Mouse (Mus musculus) liver, embryonic 14.5 days (tissue): ENCODE results near the gene Pck2. TPM values are rescaled to one million over a fixed set of nuclear protein-coding genes. Genes with fewer than 3 reads are reported as not detected.
A peak's percentile ranks its signal among the peaks of the same experiment; 100 is the strongest.

Experiments
- ATAC-seq: fragments of 200-750 bp; cut with Nextera tagmentation; 2 replicates; pipeline ENCODE4 v1.8.0; 2017; ENCODE audit warnings: moderate number of reproducible peaks, mild to moderate bottlenecking, moderate library complexity; ENCODE audit not compliant: insufficient read depth
- DNase-seq, 3 experiments: peaks; one replicate each; pipeline ENCODE4 v3.0.0-alpha.2; 2012 to 2013; ENCODE audit warnings: low read depth in 3 of 3, low spot score in 3 of 3
- H3K27ac ChIP-seq: fragments of 300-500 bp; sonication (generic); 2 replicates; pipeline ENCODE4 v1.5.1; 2014; ENCODE audit warnings: moderate library complexity, mild to moderate bottlenecking, control low read depth, inconsistent platforms
- H3K27me3 ChIP-seq: fragments of 300-500 bp; sonication (generic); 2 replicates; pipeline ENCODE4 v1.6.1; 2014; ENCODE audit warnings: mild to moderate bottlenecking, low read length, moderate library complexity; ENCODE audit not compliant: control insufficient read depth, insufficient read depth
- H3K36me3 ChIP-seq: fragments of 300-500 bp; sonication (generic); replicated peaks from 2 replicates; pipeline ENCODE4 v1.6.1; 2014; ENCODE audit warnings: low read depth; ENCODE audit not compliant: control insufficient read depth, insufficient read depth
- H3K4me1 ChIP-seq, 2 experiments: fragments of 200-500 bp in 1 of 2; fragments of 300-500 bp in 1 of 2; sonication (generic) in 1 of 2; replicated peaks; 2 replicates each; pipeline ENCODE4 v1.6.1; 2012 to 2014; ENCODE audit warnings: antibody characterized with exemption in 1 of 2, inconsistent platforms in 1 of 2, low read length in 1 of 2; ENCODE audit not compliant: control insufficient read depth in 2 of 2, insufficient read depth in 2 of 2
- H3K4me2 ChIP-seq: fragments of 300-500 bp; sonication (generic); 2 replicates; pipeline ENCODE4 v1.6.1; 2014; ENCODE audit warnings: low read depth, mild to moderate bottlenecking, control low read depth, moderate library complexity
- H3K4me3 ChIP-seq, 2 experiments: fragments of 200-500 bp in 1 of 2; fragments of 300-500 bp in 1 of 2; sonication (generic) in 1 of 2; 2 replicates each; pipeline ENCODE4 v1.5.1; 2012 to 2014; ENCODE audit warnings: low read depth in 2 of 2, low read length in 2 of 2, mild to moderate bottlenecking in 2 of 2, control low read depth in 1 of 2, inconsistent platforms in 1 of 2, moderate library complexity in 1 of 2; ENCODE audit not compliant: insufficient read depth in 1 of 2
- H3K9ac ChIP-seq: fragments of 300-500 bp; sonication (generic); replicated peaks from 2 replicates; pipeline ENCODE4 v1.6.1; 2014; ENCODE audit warnings: mild to moderate bottlenecking, control low read depth, moderate library complexity
- H3K9me3 ChIP-seq: fragments of 300-500 bp; sonication (generic); 2 replicates; pipeline ENCODE4 v1.6.1; 2016; ENCODE audit warnings: low read length, mixed read lengths; ENCODE audit not compliant: control insufficient read depth
- CTCF ChIP-seq: IDR thresholded peaks from 2 replicates; pipeline ENCODE4 v1.5.1; 2016; ENCODE audit warnings: antibody characterized with exemption, low read depth, control low read depth
- EP300 ChIP-seq: IDR thresholded peaks from 2 replicates; pipeline ENCODE4 v1.6.1; 2016; ENCODE audit warnings: antibody characterized with exemption, low read depth
- WGBS: fragments of 180-500 bp; shearing (Covaris S2); extraction: QIAGEN DNeasy Blood & Tissue Kit; methylation state at CpG from one replicate; pipeline ENCODE4 v1.1.7; 2014; ENCODE audit not compliant: insufficient replicate concordance; 5-methylcytosine and 5-hydroxymethylcytosine counted together
- polyA plus RNA-seq, 2 experiments: library from polyadenylated mRNA; depleted of rRNA in 1 of 2; stranded (reverse) in 1 of 2; unstranded in 1 of 2; fragments of >200 nt; fragmentation: Nextera tagmentation in 1 of 2; extraction: Ambion mirVana in 1 of 2; gene quantifications; 2 replicates each; pipeline versions ENCODE4 v1.2.1 to v1.2.3; 2012 to 2014

Gene Pck2
- polyA plus RNA-seq, 2 experiments = 15.6 to 21.9 TPM

DNA sequence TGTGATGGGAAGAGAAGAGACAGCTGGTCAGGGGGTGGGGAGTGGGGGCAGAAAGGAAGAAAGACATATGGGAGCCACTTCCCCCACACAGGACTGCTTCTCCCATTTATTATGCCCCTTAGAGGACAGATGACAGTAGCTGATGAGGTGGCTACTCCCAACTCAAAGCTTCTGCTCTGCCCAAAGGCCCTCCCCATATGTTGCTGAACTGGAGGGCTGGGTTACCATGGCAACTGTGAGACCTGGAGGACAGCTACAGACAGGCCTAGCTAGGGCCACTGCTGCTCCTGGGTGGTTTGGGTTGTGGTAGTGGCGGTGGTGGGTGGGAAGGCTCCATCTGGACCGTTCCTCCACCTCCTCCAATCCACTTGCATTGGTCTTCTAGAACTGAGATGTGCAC lies 21.2 kb upstream of the Pck2 start:
- H3K9ac ChIP-seq = no peak overlapping the region
- peaks cover 5% of the 10 kb centered on the region in 2 experiments; a peak in 3 of 4 replicates for H3K4me1 ChIP-seq
- H3K27ac ChIP-seq = no peak overlapping the region
- H3K4me2 ChIP-seq = no peak overlapping the region
- H3K27me3 ChIP-seq = peaks cover 54% of the 10 kb centered on the region
- no peaks in the 10 kb centered on the region for H3K9me3 ChIP-seq
- no peak for ATAC-seq
- H3K4me3 ChIP-seq = no peak overlapping the region
- TF ChIP-seq CTCF = no peak
- no peak for TF ChIP-seq EP300
- WGBS = 51% methylated on average over 2 of the region's 2 CpGs
- H3K36me3 ChIP-seq = no peaks in the 10 kb centered on the region
- no peak for DNase-seq

GRCm38 (mm10) chr14:55519604-55520003 lies 20.5 kb upstream of the Pck2 start:
- TF ChIP-seq EP300 (no peak), CTCF (no peak)
- H3K4me2 ChIP-seq = no peak overlapping the region
- peaks cover 57% of the 10 kb centered on the region for H3K27me3 ChIP-seq
- WGBS = 46% methylated on average over 4 of the region's 4 CpGs
- H3K27ac ChIP-seq = no peak overlapping the region
- no peaks in the 10 kb centered on the region for H3K9me3 ChIP-seq
- ATAC-seq (no peak), DNase-seq (no peak)
- H3K4me3 ChIP-seq = no peak overlapping the region
- H3K36me3 ChIP-seq = no peaks in the 10 kb centered on the region
- no peak overlapping the region for H3K9ac ChIP-seq
- no peaks in the 10 kb centered on the region; a peak in 1 of 4 replicates for H3K4me1 ChIP-seq

DNA sequence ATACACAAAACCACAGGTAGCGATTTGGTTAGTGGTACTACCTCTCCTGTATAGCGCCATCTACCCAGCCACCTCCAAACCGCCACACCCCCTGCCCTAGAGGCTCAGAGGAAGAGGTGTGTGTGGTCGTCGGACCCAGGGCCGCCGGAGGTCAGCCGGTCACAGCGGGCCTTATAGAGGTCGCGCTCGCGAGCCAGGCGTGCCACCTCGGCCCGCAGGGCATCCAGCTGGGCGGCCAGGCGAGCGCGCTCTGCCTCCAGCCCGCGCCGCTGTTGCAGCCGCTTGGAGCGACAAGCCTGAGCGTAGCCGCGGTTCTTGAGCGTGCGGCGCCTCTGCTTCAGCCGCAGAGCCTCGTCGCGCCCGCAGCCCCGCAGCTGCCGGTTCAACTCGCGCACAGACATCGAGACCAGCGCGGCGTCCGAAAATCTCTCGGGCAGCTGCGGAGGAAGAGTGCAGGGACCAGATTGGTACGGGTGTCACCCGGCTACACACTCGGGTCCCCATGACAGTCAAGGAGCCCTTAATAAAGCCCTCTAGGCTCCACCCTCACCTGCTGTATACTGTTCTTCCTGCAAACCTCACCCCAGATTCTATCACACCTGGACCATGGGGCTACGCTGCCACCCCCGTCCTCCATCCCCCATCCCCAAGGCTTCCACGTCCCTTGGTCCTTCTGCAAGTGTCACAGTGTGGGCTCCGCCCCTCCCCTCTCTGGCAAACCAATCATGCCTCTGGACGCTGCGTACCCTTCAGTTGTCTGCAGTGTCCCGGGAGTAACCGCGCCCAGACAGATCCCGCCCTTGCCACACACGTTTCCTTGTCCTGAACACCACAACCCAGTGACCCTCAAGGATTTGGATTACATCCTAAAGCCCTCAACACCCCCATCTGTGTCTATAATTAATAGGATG lies 19.4 kb upstream of the Pck2 start:
- H3K4me1 ChIP-seq = no peaks in the 10 kb centered on the region; a peak in 1 of 4 replicates
- peak overlapping the region; percentile 49 for H3K4me2 ChIP-seq
- TF ChIP-seq EP300 = no peak
- no peak for TF ChIP-seq CTCF
- peak overlapping the region in 1 of 2 experiments; percentile 30; a peak in 2 of 4 replicates for H3K4me3 ChIP-seq
- ATAC-seq = no peak
- H3K27ac ChIP-seq = no peak overlapping the region
- no peaks in the 10 kb centered on the region for H3K36me3 ChIP-seq
- WGBS = 1% methylated on average over 61 of the region's 61 CpGs
- peaks cover 62% of the 10 kb centered on the region for H3K27me3 ChIP-seq
- DNase-seq = no peak
- no peak overlapping the region for H3K9ac ChIP-seq
- H3K9me3 ChIP-seq = no peaks in the 10 kb centered on the region

GRCm38 (mm10) chr14:55524062-55524461 lies 16.0 kb upstream of the Pck2 start:
- DNase-seq (no peak), ATAC-seq (no peak)
- Histone ChIP-seq H3K4me3 (no peak overlapping the region), H3K4me1 (no peaks in the 10 kb centered on the region; a peak in 1 of 4 replicates), H3K36me3 (no peaks in the 10 kb centered on the region), H3K27ac (no peak overlapping the region), H3K4me2 (no peak overlapping the region), H3K9me3 (no peaks in the 10 kb centered on the region), H3K27me3 (peaks cover 51% of the 10 kb centered on the region), H3K9ac (no peak overlapping the region)
- 26% methylated on average over 4 of the region's 4 CpGs for WGBS
- no peak for TF ChIP-seq EP300
- TF ChIP-seq CTCF = no peak

GRCm38 (mm10) chr14:55524785-55525184 lies 15.3 kb upstream of the Pck2 start, which contains the start of gene Nrl:
Gene Nrl, minus strand, starts transcription at chr14:55524981.
- 20% methylated on average over 8 of the region's 8 CpGs for WGBS

More at GRCm38 (mm10) chr14:55524785-55525184, 15.3 kb upstream of the Pck2 start, which contains the start of gene Nrl:
- no peak within 1 kb of the TSS for H3K4me2 ChIP-seq
- no peaks in the 10 kb centered on the region for H3K36me3 ChIP-seq
- peaks cover 44% of the 10 kb centered on the region for H3K27me3 ChIP-seq
- no peak for TF ChIP-seq CTCF
- no peak for TF ChIP-seq EP300
- no peak within 1 kb of the TSS for H3K4me3 ChIP-seq
- ATAC-seq = no peak
- H3K9me3 ChIP-seq = no peaks in the 10 kb centered on the region
- H3K9ac ChIP-seq = no peak within 1 kb of the TSS
- no peak for DNase-seq
- no peaks in the 10 kb centered on the region; a peak in 1 of 4 replicates for H3K4me1 ChIP-seq
- no peak within 1 kb of the TSS for H3K27ac ChIP-seq
